Mouse (Mus musculus) neural tube, embryonic 13.5 days (tissue): Measurements from ENCODE around the gene Mff. TPM values are rescaled to one million over a fixed set of nuclear protein-coding genes. Genes with fewer than 3 reads are reported as not detected.

Experiments
- ATAC-seq: fragments of 200-750 bp; cut with Nextera tagmentation; 2 replicates; pipeline ENCODE4 v1.8.0; 2017; ENCODE audit warnings: low read depth, mild to moderate bottlenecking, moderate TSS enrichment, moderate library complexity
- H3K27ac ChIP-seq: fragments of 300-500 bp; sonication (generic); replicated peaks from 2 replicates; pipeline ENCODE4 v1.5.1; 2015; ENCODE audit warnings: moderate library complexity, mild to moderate bottlenecking, inconsistent platforms
- H3K27me3 ChIP-seq: fragments of 300-500 bp; sonication (generic); 2 replicates; pipeline ENCODE4 v1.6.1; 2015; ENCODE audit warnings: mild to moderate bottlenecking, inconsistent platforms
- H3K36me3 ChIP-seq: fragments of 300-500 bp; sonication (generic); 2 replicates; pipeline ENCODE4 v1.6.1; 2015; ENCODE audit warnings: mild to moderate bottlenecking, inconsistent platforms
- H3K4me1 ChIP-seq: fragments of 300-500 bp; sonication (generic); replicated peaks from 2 replicates; pipeline ENCODE4 v1.6.1; 2015; ENCODE audit warnings: inconsistent platforms
- H3K4me2 ChIP-seq: fragments of 300-500 bp; sonication (generic); 2 replicates; pipeline ENCODE4 v1.6.1; 2015; ENCODE audit warnings: inconsistent platforms, mild to moderate bottlenecking, moderate library complexity
- H3K4me3 ChIP-seq: fragments of 300-500 bp; sonication (generic); 2 replicates; pipeline ENCODE4 v1.5.1; 2015; ENCODE audit warnings: mild to moderate bottlenecking, inconsistent platforms
- H3K9ac ChIP-seq: fragments of 300-500 bp; sonication (generic); 2 replicates; pipeline ENCODE4 v1.6.1; 2015; ENCODE audit warnings: moderate library complexity, mild to moderate bottlenecking, inconsistent platforms
- H3K9me3 ChIP-seq: fragments of 300-500 bp; sonication (generic); 2 replicates; pipeline ENCODE4 v1.6.1; 2016; ENCODE audit warnings: inconsistent platforms
- WGBS: fragments of 180-500 bp; shearing (Covaris S2); methylation state at CpG from one replicate; pipeline ENCODE4 v1.1.7; 2015; 5-methylcytosine and 5-hydroxymethylcytosine counted together
- polyA plus RNA-seq: library from polyadenylated mRNA; unstranded; fragments of >200 nt; fragmentation: Nextera tagmentation; extraction: Ambion mirVana; gene quantifications from 2 replicates; pipeline ENCODE4 v1.2.1, GENCODE M21; 2015

Gene Mff
- polyA plus RNA-seq, 1 experiment from 2014 or later = 360 TPM

GRCm38 (mm10) chr1:82797088-82797487 lies 72.4 kb downstream of the Mff start:
- WGBS = 97% methylated on average over 4 of the region's 4 CpGs
- Histone ChIP-seq H3K9me3 (no peaks in the 10 kb centered on the region), H3K4me3 (no peak overlapping the region), H3K4me1 (peaks cover 10% of the 10 kb centered on the region; the same call in 1 of the 2 replicates), H3K27ac (no peak overlapping the region), H3K27me3 (no peaks in the 10 kb centered on the region), H3K36me3 (no peaks in the 10 kb centered on the region), H3K9ac (no peak overlapping the region), H3K4me2 (no peak overlapping the region)
- no peak for ATAC-seq

- peaks cover 10% of the 10 kb centered on the region; the same call in 1 of the 2 replicates for H3K4me1 ChIP-seq
- no peaks in the 10 kb centered on the region for H3K9me3 ChIP-seq
- no peak for ATAC-seq
- no peaks in the 10 kb centered on the region for H3K36me3 ChIP-seq
- WGBS = 33% methylated on average over 5 of the region's 5 CpGs
- no peak overlapping the region for H3K4me3 ChIP-seq
- H3K9ac ChIP-seq = no peak overlapping the region
- no peak overlapping the region for H3K27ac ChIP-seq
- no peaks in the 10 kb centered on the region for H3K27me3 ChIP-seq
- no peak overlapping the region for H3K4me2 ChIP-seq
These were observed 73.6 kb downstream of the Mff start for GRCm38 (mm10) chr1:82798304-82798703.

- Histone ChIP-seq H3K27ac (no peak overlapping the region), H3K36me3 (no peaks in the 10 kb centered on the region), H3K9ac (no peak overlapping the region), H3K27me3 (no peaks in the 10 kb centered on the region), H3K9me3 (no peaks in the 10 kb centered on the region), H3K4me2 (no peak overlapping the region), H3K4me3 (no peak overlapping the region), H3K4me1 (peaks cover 10% of the 10 kb centered on the region; the same call in 1 of the 2 replicates)
- WGBS = 71% methylated on average over 4 of the region's 4 CpGs
- no peak for ATAC-seq
These were observed 74.2 kb downstream of the Mff start for GRCm38 (mm10) chr1:82798922-82799321.

- H3K4me2 ChIP-seq = no peak overlapping the region
- H3K4me3 ChIP-seq = no peak overlapping the region
- H3K9ac ChIP-seq = no peak overlapping the region
- H3K9me3 ChIP-seq = no peaks in the 10 kb centered on the region
- H3K27ac ChIP-seq = no peak overlapping the region
- H3K27me3 ChIP-seq = no peaks in the 10 kb centered on the region
- 79% methylated on average over 12 of the region's 12 CpGs for WGBS
- ATAC-seq = no peak
- no peaks in the 10 kb centered on the region for H3K36me3 ChIP-seq
- peaks cover 5% of the 10 kb centered on the region; the same call in 1 of the 2 replicates for H3K4me1 ChIP-seq
These were observed 76.6 kb downstream of the Mff start for GRCm38 (mm10) chr1:82801105-82801783.

Other genes starting within 250 kb of the Mff start
- 0.18 and 0.24 TPM in 2 replicates for gene Col4a4, start 138.0 kb upstream of the Mff start, polyA plus RNA-seq
- gene Col4a3, start 138.0 kb upstream of the Mff start, polyA plus RNA-seq = 0.25 and 0.27 TPM in 2 replicates
- gene Tm4sf20, start 43.6 kb downstream of the Mff start, polyA plus RNA-seq = 0.13 and 0.19 TPM in 2 replicates
- not detected in 2 replicates for gene Gm47791, start 46.4 kb downstream of the Mff start, polyA plus RNA-seq
- 35.3 and 36.9 TPM in 2 replicates for gene Agfg1, start 114.6 kb downstream of the Mff start, polyA plus RNA-seq
- 0.25 TPM in 1 of 2 replicates, not detected in the other for gene A030005L19Rik, start 188.4 kb downstream of the Mff start, polyA plus RNA-seq
- not detected in 2 replicates for gene A030014E15Rik, start 200.0 kb downstream of the Mff start, polyA plus RNA-seq
- not detected in 2 replicates for gene Gm6217, start 206.5 kb downstream of the Mff start, polyA plus RNA-seq
- gene A030003K21Rik, start 218.5 kb downstream of the Mff start, polyA plus RNA-seq = not detected in 2 replicates
- not detected in 2 replicates for gene Gm7544, start 231.1 kb downstream of the Mff start, polyA plus RNA-seq
- gene Gm47955, start 235.4 kb downstream of the Mff start, polyA plus RNA-seq = not detected in 2 replicates